Mouse (Mus musculus) heart, postnatal 0 days (tissue): ENCODE measurements at regions not wholly inside any gene's neighbourhood (a gene's known extent, or its start where the extent isn't known, plus 50 kb on each side); places are given as distances from the start of the nearest gene placed in this dataset.

Experiments used
- ATAC-seq: fragments of 200-750 bp; cut with Nextera tagmentation; 2 replicates; pipeline ENCODE4 v1.8.0; 2017; ENCODE audit warnings: low read depth, moderate number of reproducible peaks, moderate library complexity; ENCODE audit not compliant: insufficient read depth
- DNase-seq: peaks from one replicate; pipeline ENCODE4 v3.0.0-alpha.2; 2016; ENCODE audit warnings: low spot score
- H3K27ac ChIP-seq: fragments of 300-500 bp; sonication (generic); 2 replicates; pipeline ENCODE4 v1.5.1; 2014; ENCODE audit warnings: low read depth, mild to moderate bottlenecking
- H3K27me3 ChIP-seq: fragments of 300-500 bp; sonication (generic); 2 replicates; pipeline ENCODE4 v1.6.1; 2014; ENCODE audit warnings: low read length, mixed read lengths; ENCODE audit not compliant: control insufficient read depth, insufficient read depth
- H3K36me3 ChIP-seq: fragments of 300-500 bp; sonication (generic); replicated peaks from 2 replicates; pipeline ENCODE4 v1.6.1; 2014; ENCODE audit warnings: low read length, mixed read lengths; ENCODE audit not compliant: control insufficient read depth, insufficient read depth
- H3K4me1 ChIP-seq: fragments of 300-500 bp; sonication (generic); 2 replicates; pipeline ENCODE4 v1.6.1; 2014; ENCODE audit warnings: antibody characterized with exemption; ENCODE audit not compliant: control insufficient read depth, insufficient read depth
- H3K4me2 ChIP-seq: fragments of 300-500 bp; sonication (generic); 2 replicates; pipeline ENCODE4 v1.6.1; 2014; ENCODE audit warnings: low read depth, mild to moderate bottlenecking, low read length, moderate library complexity
- H3K4me3 ChIP-seq: fragments of 300-500 bp; sonication (generic); 2 replicates; pipeline ENCODE4 v1.5.1; 2014; ENCODE audit warnings: low read depth, low read length
- H3K9ac ChIP-seq: fragments of 300-500 bp; sonication (generic); replicated peaks from 2 replicates; pipeline ENCODE4 v1.6.1; 2014; ENCODE audit warnings: low read depth, low read length, mixed read lengths
- H3K9me3 ChIP-seq: fragments of 300-500 bp; sonication (generic); replicated peaks from 2 replicates; pipeline ENCODE4 v1.6.1; 2016; ENCODE audit warnings: low read length; ENCODE audit not compliant: control insufficient read depth
- CTCF ChIP-seq: IDR thresholded peaks from 2 replicates; pipeline ENCODE4 v1.5.1; 2016; ENCODE audit warnings: antibody characterized with exemption, control low read depth, low read depth
- EP300 ChIP-seq: IDR thresholded peaks from 2 replicates; pipeline ENCODE4 v1.6.1; 2016; ENCODE audit warnings: antibody characterized with exemption, low read depth
- WGBS: fragments of 180-500 bp; shearing (Covaris S2); extraction: QIAGEN DNeasy Blood & Tissue Kit; methylation state at CpG from one replicate; pipeline ENCODE4 v1.1.7; 2014; 5-methylcytosine and 5-hydroxymethylcytosine counted together

DNA sequence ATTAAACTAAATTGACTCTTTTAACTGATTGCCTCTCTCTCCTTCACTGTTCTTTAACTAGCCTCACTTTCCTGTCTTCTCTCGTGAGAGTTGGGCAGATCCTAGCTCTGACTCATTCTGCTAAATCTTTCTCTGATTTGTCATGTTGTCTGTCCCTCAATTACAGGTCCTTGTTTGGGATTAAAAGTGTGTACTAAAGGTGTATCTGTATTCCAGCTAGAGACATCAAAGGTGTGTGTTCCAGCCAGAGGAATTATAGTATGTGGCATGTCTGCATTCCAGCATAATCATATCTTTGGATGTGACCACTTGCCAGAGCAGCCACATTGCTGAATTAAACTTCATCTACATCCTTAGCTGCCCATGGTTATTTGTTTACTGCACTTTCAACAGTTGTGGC is 167.5 kb upstream of the Fam83b start:
- DNase-seq (no peak), ATAC-seq (no peak)
- H3K27me3 ChIP-seq: no peaks in the 10 kb centered on the region
- 52% methylated on average over 1 of the region's 1 CpGs for WGBS
- H3K4me3 ChIP-seq: no peak overlapping the region
- no peak overlapping the region for H3K4me2 ChIP-seq
- H3K9ac ChIP-seq: no peak overlapping the region
- H3K9me3 ChIP-seq: no peaks in the 10 kb centered on the region
- TF ChIP-seq CTCF: no peak
- no peak for TF ChIP-seq EP300
- no peaks in the 10 kb centered on the region for H3K4me1 ChIP-seq
- no peaks in the 10 kb centered on the region for H3K36me3 ChIP-seq
- H3K27ac ChIP-seq: no peak overlapping the region

DNA sequence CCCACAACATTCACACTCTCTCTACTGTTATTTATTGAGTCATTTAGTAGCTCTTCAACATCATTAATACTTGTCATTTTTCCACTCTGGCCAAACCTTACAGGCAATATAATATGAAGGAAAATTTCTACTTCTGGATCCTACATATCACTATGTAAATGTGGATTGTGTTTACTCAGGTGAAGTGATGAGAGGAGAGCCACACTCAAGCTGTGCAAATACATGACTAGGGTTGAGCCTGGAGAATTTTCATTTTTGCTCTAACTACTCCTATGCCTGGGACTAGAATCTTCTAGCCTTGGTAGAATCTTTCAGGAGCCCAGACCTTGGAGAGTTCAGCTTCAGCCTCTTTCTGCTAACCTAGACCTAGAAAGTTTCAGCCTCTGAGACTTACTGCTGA is 166.9 kb upstream of the Fam83b start:
- H3K4me2 ChIP-seq: no peak overlapping the region
- H3K36me3 ChIP-seq: no peaks in the 10 kb centered on the region
- H3K4me1 ChIP-seq: no peaks in the 10 kb centered on the region
- no peak for TF ChIP-seq EP300
- no peak for TF ChIP-seq CTCF
- DNase-seq (no peak), ATAC-seq (no peak)
- no peak overlapping the region for H3K4me3 ChIP-seq
- no peaks in the 10 kb centered on the region for H3K27me3 ChIP-seq
- H3K9me3 ChIP-seq: no peaks in the 10 kb centered on the region
- no peak overlapping the region for H3K27ac ChIP-seq
- H3K9ac ChIP-seq: no peak overlapping the region

DNA sequence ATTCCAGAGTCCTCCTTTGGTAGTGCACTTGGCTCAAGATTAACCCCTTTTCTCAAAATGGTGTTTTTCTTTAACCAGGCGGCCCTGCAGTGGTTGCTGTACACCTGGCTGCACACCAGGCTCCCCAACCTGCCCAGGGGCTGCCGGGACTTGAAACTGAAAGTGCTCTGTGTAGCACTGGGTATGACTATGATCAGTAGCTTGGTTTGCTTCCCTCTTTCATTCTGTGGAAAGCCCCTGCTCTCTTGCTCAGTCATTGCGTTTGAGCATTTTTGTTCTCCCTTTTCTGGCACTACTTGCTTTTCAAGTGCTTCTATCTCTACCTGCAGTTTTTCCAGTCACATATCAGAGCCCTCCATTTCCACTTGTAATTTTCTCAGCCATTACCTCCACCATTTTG is 156.0 kb upstream of the Fam83b start:
- no peaks in the 10 kb centered on the region for H3K9me3 ChIP-seq
- ATAC-seq (no peak), DNase-seq (no peak)
- H3K27me3 ChIP-seq: no peaks in the 10 kb centered on the region
- no peak overlapping the region for H3K4me2 ChIP-seq
- no peak overlapping the region for H3K9ac ChIP-seq
- H3K4me3 ChIP-seq: no peak overlapping the region
- TF ChIP-seq EP300: no peak
- TF ChIP-seq CTCF: no peak
- WGBS: 71% methylated on average over 3 of the region's 3 CpGs
- no peaks in the 10 kb centered on the region for H3K4me1 ChIP-seq
- H3K36me3 ChIP-seq: no peaks in the 10 kb centered on the region
- no peak overlapping the region for H3K27ac ChIP-seq

DNA sequence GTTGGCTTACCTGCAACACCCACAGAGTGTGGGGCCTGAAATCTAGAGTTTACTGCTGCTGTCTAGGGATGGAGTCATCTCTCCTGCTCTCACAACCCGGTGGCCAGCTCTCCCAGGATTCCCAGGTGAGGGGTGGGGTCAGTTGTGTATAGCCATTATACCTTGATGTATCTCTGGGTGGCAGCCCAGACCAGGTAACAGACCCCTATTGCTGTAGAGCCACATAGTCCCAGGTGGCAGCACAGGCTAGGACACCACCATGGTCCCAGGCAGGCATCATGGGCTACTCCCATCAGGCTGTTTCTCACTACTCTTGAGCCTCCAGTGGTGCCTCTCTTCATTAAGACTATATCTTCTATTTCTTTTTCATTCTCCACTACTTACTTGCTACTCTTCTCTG is 148.9 kb upstream of the Fam83b start:
- H3K36me3 ChIP-seq: no peaks in the 10 kb centered on the region
- H3K9ac ChIP-seq: no peak overlapping the region
- ATAC-seq: no peak
- H3K4me2 ChIP-seq: no peak overlapping the region
- DNase-seq: no peak
- 64% methylated on average over 1 of the region's 1 CpGs for WGBS
- no peak overlapping the region for H3K27ac ChIP-seq
- no peaks in the 10 kb centered on the region for H3K4me1 ChIP-seq
- H3K4me3 ChIP-seq: no peak overlapping the region
- H3K27me3 ChIP-seq: no peaks in the 10 kb centered on the region
- H3K9me3 ChIP-seq: no peaks in the 10 kb centered on the region
- no peak for TF ChIP-seq EP300
- no peak for TF ChIP-seq CTCF

DNA sequence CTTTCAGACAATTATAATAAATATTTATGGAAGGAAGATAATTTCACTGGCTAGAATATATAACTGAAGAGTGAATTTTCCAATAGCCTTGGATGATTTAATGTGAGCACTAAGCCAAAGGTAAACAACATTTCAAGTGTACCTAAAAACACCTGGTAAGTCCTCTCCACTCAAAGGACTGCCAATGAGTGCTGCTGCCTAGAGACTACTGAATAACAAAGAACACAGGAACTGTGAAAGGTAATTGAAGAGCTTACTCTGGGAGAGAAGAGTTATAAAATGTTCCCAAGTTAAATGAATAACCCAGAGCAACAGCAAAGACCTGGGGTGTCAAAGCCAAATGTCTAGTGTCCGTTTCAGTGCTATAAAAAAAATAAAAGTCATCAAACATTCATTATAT is 139.5 kb upstream of the Fam83b start:
- TF ChIP-seq EP300 (no peak), CTCF (no peak)
- Histone ChIP-seq H3K4me1 (no peaks in the 10 kb centered on the region), H3K9me3 (no peaks in the 10 kb centered on the region), H3K4me2 (no peak overlapping the region), H3K4me3 (no peak overlapping the region), H3K27me3 (no peaks in the 10 kb centered on the region), H3K36me3 (no peaks in the 10 kb centered on the region), H3K9ac (no peak overlapping the region), H3K27ac (no peak overlapping the region)
- ATAC-seq: no peak
- 49% methylated on average over 1 of the region's 1 CpGs for WGBS
- no peak for DNase-seq

DNA sequence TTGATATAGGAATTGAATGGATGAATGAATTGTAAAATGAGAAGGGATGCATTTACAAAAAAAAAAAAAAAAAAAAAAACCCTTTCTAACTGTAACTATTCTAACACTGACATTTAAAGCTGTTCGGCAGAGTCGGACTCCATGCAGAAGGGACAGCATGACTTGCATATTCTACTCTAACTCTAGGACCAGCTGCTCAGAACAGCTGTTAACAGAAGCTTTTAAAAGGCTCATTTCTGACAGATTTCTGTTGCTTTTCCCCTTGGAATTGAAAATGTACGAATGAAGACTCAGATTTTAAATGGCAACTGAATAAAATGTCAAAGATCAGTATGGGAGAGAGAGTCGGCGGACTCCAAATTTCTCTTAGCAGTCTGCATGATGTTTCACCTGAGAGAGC is 138.9 kb upstream of the Fam83b start:
- no peak for ATAC-seq
- no peak for TF ChIP-seq EP300
- TF ChIP-seq CTCF: no peak
- whole genome bisulfite sequencing: 77% methylated on average over 5 of the region's 5 CpGs

More for the DNA sequence above, 138.9 kb upstream of the Fam83b start:
- H3K27me3 ChIP-seq: no peaks in the 10 kb centered on the region
- DNase-seq: no peak
- no peaks in the 10 kb centered on the region for H3K9me3 ChIP-seq
- no peak overlapping the region for H3K27ac ChIP-seq
- H3K4me3 ChIP-seq: no peak overlapping the region
- no peaks in the 10 kb centered on the region for H3K4me1 ChIP-seq
- H3K9ac ChIP-seq: no peak overlapping the region
- no peaks in the 10 kb centered on the region for H3K36me3 ChIP-seq
- H3K4me2 ChIP-seq: no peak overlapping the region
